Mouse (Mus musculus) thymus, adult 2 months (tissue): ENCODE results near the gene Zfp748. TPM values are rescaled to one million over a fixed set of nuclear protein-coding genes. Genes with fewer than 3 reads are reported as not detected.

Source experiments
- DNase-seq: peaks from one replicate; pipeline ENCODE4 v3.0.0; 2021
- H3K27ac ChIP-seq: fragments of 200-500 bp; 2 replicates; pipeline ENCODE4 v1.5.1; 2012; ENCODE audit warnings: low read length, control low read depth; ENCODE audit not compliant: control insufficient read depth, insufficient read depth
- H3K27me3 ChIP-seq: fragments of 200-500 bp; 2 replicates; pipeline ENCODE4 v1.6.1; 2012; ENCODE audit warnings: mild to moderate bottlenecking, low read length, moderate library complexity, mixed read lengths; ENCODE audit not compliant: control insufficient read depth, insufficient read depth
- H3K36me3 ChIP-seq: fragments of 200-500 bp; 2 replicates; pipeline ENCODE4 v1.6.1; 2012; ENCODE audit warnings: mild to moderate bottlenecking, low read length, moderate library complexity; ENCODE audit not compliant: control insufficient read depth, insufficient read depth
- H3K4me1 ChIP-seq: fragments of 200-500 bp; replicated peaks from 2 replicates; pipeline ENCODE4 v1.6.1; 2012; ENCODE audit warnings: low read length; ENCODE audit not compliant: control insufficient read depth, insufficient read depth
- H3K4me3 ChIP-seq: fragments of 200-500 bp; 2 replicates; pipeline ENCODE4 v1.5.1; 2012; ENCODE audit warnings: mild to moderate bottlenecking, low read length, control low read depth, moderate library complexity; ENCODE audit not compliant: control insufficient read depth, insufficient read depth
- CTCF ChIP-seq: fragments of 200-500 bp; IDR thresholded peaks from 2 replicates; pipeline ENCODE4 v1.5.1; 2012; ENCODE audit warnings: mild to moderate bottlenecking, control low read depth, low read length, moderate library complexity, borderline replicate concordance; ENCODE audit not compliant: control insufficient read depth, poor library complexity, insufficient read depth; ENCODE audit errors: extremely low read depth
- POLR2A ChIP-seq: fragments of 200-500 bp; IDR thresholded peaks from 2 replicates; pipeline ENCODE4 v1.6.1; 2012; ENCODE audit warnings: mild to moderate bottlenecking, low read length, control low read depth, moderate library complexity; ENCODE audit not compliant: control insufficient read depth, poor library complexity, insufficient read depth; ENCODE audit errors: extremely low read depth
- WGBS: fragments of 180-500 bp; shearing (Covaris S2); methylation state at CpG from one replicate; pipeline ENCODE4 v1.1.7; 2018; 5-methylcytosine and 5-hydroxymethylcytosine counted together
- polyA plus RNA-seq: library from polyadenylated mRNA; depleted of rRNA; stranded (reverse); fragments of >200 nt; gene quantifications from 2 replicates; pipeline ENCODE4 v1.2.3, GENCODE M21; 2012; rRNA removed

The Zfp748 gene
- polyA plus RNA-seq = 7.0 and 8.6 TPM in 2 replicates

DNA sequence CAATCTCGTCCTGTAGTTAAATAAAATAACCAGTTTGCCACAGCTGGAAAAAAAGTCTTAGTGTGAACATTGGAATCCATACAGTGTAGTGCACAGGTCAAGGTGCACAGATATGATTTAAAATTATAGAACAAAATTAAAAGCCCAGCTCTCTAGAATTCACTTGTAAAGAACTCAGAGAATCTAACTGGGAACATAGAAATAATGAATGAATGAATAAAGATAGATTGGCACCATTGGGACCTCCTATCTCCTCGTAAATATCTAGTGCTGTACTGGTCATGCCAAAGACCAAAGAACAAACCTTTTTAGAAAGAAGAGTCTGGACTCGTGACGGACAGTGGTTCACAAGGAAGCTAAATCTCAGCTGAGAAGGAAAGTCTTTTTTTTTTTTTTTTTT, at the start of gene Zfp748:
TSS of gene Zfp748 (minus strand) at position 101 of the 400 bp plus-strand sequence.
- TF ChIP-seq POLR2A (no peak), CTCF (no peak)
- H3K27ac ChIP-seq = peak within 1 kb of the TSS; percentile 42
- H3K4me1 ChIP-seq = peaks cover 3% of the 10 kb centered on the region
- peak within 1 kb of the TSS; percentile 84 for H3K4me3 ChIP-seq
- H3K27me3 ChIP-seq = no peaks in the 10 kb centered on the region
- no peak for DNase-seq
- H3K36me3 ChIP-seq = no peaks in the 10 kb centered on the region
- 92% methylated on average over 4 of the region's 4 CpGs for WGBS

- no peak for DNase-seq
- Histone ChIP-seq H3K27ac (no peak overlapping the region), H3K36me3 (no peaks in the 10 kb centered on the region), H3K4me3 (no peak overlapping the region), H3K4me1 (no peaks in the 10 kb centered on the region), H3K27me3 (no peaks in the 10 kb centered on the region)
- WGBS = 84% methylated on average over 5 of the region's 5 CpGs
- TF ChIP-seq CTCF (no peak), POLR2A (no peak)
Observed at GRCm38 (mm10) chr13:67572591-67573189, 19.1 kb upstream of the Zfp748 start.

GRCm38 (mm10) chr13:67552505-67553346, 904 bp downstream of the Zfp748 start:
- under 1% methylated on average over 44 of the region's 44 CpGs for WGBS
- DNase-seq = peak; percentile 88
- peak; percentile 70; the same call in 1 of the 2 replicates for TF ChIP-seq POLR2A
- TF ChIP-seq CTCF = 0 out of 2 replicates have a peak, but pooled peaks have one; percentile 14
- peaks cover 6% of the 10 kb centered on the region for H3K4me1 ChIP-seq
- H3K27ac ChIP-seq = peak overlapping the region; percentile 42
- H3K27me3 ChIP-seq = no peaks in the 10 kb centered on the region
- no peaks in the 10 kb centered on the region for H3K36me3 ChIP-seq
- peak overlapping the region; percentile 84 for H3K4me3 ChIP-seq

DNA sequence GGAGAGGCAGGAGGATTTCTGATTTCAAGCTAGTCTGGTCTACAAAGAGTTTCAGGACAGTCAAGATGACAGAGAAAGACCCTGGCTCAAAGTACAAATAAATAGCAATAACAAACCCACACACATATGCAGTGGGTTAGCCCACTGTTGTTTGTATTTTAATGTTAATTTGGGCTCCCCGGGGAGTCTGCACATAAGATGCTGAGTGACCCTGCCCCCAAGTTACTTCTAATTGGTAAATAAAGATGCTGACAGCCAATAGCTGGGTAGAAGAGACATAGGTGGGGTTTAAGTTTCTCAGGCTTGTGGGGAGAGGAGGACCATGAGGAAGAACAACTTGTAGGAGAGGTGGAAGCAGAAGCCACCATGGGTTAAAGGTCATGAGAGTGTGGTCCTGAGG, 7.7 kb downstream of the Zfp748 start:
- TF ChIP-seq CTCF (no peak), POLR2A (no peak)
- Histone ChIP-seq H3K27me3 (no peaks in the 10 kb centered on the region), H3K36me3 (peaks cover 35% of the 10 kb centered on the region), H3K27ac (no peak overlapping the region), H3K4me3 (no peak overlapping the region), H3K4me1 (peaks cover 3% of the 10 kb centered on the region; the same call in 1 of the 2 replicates)
- WGBS = 97% methylated on average over 1 of the region's 1 CpGs
- DNase-seq = no peak

DNA sequence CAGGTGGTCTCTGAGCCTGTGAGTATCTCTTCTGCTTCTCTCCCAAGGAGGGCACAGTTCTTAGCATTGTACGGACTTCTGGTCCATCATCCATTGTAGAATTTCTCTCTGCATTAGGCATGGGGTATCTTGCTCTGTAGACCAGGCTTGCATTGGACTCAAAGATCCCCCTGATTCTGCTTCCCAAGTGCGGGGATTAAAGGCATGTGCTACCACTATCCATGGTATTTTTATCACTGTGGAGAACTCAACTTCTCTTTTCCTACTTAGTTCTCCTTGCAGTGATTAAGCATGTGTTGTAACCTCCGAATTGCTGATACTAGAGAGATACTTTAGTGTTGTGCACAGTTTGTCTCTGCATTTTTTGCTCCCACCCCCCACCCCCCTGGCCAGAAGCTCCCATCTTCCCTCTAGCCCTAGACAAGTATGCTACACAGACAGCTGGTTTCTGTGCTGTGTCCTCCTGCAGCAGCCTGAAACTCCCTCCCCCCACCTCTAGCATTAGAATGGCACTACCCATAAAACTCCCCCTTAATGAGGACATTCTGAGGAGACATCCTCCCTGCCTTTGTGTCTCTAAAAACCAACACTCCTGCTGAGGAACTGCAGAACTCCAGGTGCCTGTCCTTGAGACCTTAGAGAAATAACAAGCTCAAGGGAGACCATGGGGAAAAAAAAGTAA, 26.4 kb downstream of the Zfp748 start:
- Histone ChIP-seq H3K27ac (no peak overlapping the region), H3K27me3 (no peaks in the 10 kb centered on the region), H3K4me3 (no peak overlapping the region), H3K4me1 (peaks cover 5% of the 10 kb centered on the region; the same call in 1 of the 2 replicates), H3K36me3 (no peaks in the 10 kb centered on the region)
- TF ChIP-seq CTCF (no peak), POLR2A (no peak)
- DNase-seq = no peak
- WGBS = 91% methylated on average over 3 of the region's 3 CpGs

- Histone ChIP-seq H3K27me3 (no peaks in the 10 kb centered on the region), H3K4me3 (peak within 1 kb of the TSS; percentile 88), H3K27ac (peak within 1 kb of the TSS; percentile 32), H3K36me3 (peaks cover 3% of the 10 kb centered on the region; the same call in 1 of the 2 replicates), H3K4me1 (peaks cover 5% of the 10 kb centered on the region; the same call in 1 of the 2 replicates)
- TF ChIP-seq POLR2A = peak; percentile 91
- TF ChIP-seq CTCF = no peak
- under 1% methylated on average over 27 of the region's 27 CpGs for WGBS
- peak; percentile 93 for DNase-seq
Observed at GRCm38 (mm10) chr13:67525753-67526410, 27.7 kb downstream of the Zfp748 start, which contains the start of the genes Gm26965 and Zfp87. Gene Gm26965 (minus strand): TSS chr13:67526151. Gene Zfp87 (minus strand): TSS chr13:67526177.
